Mouse (Mus musculus): ENCODE data around the gene Exosc8.

The Exosc8 gene

DNA sequence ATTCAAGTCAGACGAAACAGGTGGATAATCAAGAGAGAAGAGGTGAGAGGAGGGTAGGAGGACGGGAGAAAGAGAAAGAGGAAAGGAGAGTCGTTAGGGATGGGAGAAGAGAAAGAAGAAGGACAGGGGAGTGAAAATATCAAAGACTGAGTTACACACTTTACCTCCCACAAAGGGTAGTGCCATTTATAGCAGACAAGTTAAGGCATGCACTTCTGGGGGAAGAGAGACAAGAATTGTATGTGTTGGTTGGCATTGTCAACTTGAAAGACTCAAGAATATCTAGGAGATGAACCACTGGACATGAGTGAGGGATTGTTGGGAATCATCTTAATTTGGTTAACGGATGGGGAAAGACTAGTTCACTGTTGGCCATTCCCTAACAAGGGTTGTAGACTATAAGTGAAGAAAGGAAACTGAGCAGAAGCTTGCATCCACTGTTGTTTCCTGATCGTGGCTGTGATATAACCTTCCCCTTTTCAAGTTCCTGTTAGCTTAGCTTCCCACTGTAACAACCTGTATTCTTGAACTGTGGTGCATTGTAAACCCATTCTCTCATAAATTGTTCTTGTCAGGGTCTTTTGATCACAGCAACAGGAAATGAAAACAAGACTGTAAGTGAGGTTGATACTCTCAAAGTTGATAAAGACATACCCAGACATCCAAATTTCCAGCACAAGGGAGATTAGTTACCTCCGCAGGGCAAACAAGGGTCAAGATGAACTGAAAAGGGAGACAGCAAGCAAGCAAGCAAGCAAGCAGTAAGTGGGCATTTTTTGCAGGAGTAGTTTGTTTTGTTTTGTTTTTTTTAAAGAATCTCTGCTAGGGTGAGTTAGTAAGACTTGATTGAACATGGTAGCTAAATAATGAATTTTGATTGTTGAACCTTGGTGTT is 53.6 kb downstream of the Exosc8 start:
- no peak for DNase-seq (ENCODE audit: extremely low read depth, low read depth, low spot score)

Measured in fat pad, adult 2 months (tissue).